Mouse (Mus musculus) CD4-positive, CD25-positive, alpha-beta regulatory T cell, adult 4 months (primary cell): ENCODE results near the gene Adprhl1. TPM values are rescaled to one million over a fixed set of nuclear protein-coding genes. Genes with fewer than 3 reads are reported as not detected.

Experiments used
- ATAC-seq: one replicate; pipeline ENCODE4 v1.8.0; 2017
- polyA plus RNA-seq, 2 experiments: library from polyadenylated mRNA; unstranded; fragments of 100-300 nt; shearing (Covaris generic); gene quantifications; one replicate each; pipeline ENCODE4 v1.2.1; 2017

The Adprhl1 gene
- polyA plus RNA-seq, 2 experiments from 2014 or later: 0.12 TPM; not detected in 1

- ATAC-seq: no peak
Measured at GRCm38 (mm10) chr8:13190235-13190634, 63.7 kb downstream of the Adprhl1 start.

GRCm38 (mm10) chr8:13188857-13189256, 65.1 kb downstream of the Adprhl1 start:
- no peak for ATAC-seq

- ATAC-seq: no peak
Measured at GRCm38 (mm10) chr8:13188052-13188555, 65.9 kb downstream of the Adprhl1 start.

- no peak for ATAC-seq
Measured at GRCm38 (mm10) chr8:13187638-13188037, 66.3 kb downstream of the Adprhl1 start.

GRCm38 (mm10) chr8:13187229-13187628, 66.7 kb downstream of the Adprhl1 start:
- no peak for ATAC-seq

GRCm38 (mm10) chr8:13186819-13187218, 67.1 kb downstream of the Adprhl1 start:
- ATAC-seq: no peak

- no peak for ATAC-seq
Measured at GRCm38 (mm10) chr8:13181691-13181976, 72.3 kb downstream of the Adprhl1 start.

- ATAC-seq: no peak
Measured at GRCm38 (mm10) chr8:13180911-13181690, 72.9 kb downstream of the Adprhl1 start.

- ATAC-seq: no peak
Measured at GRCm38 (mm10) chr8:13180408-13180807, 73.6 kb downstream of the Adprhl1 start.

- no peak for ATAC-seq
Measured at GRCm38 (mm10) chr8:13179948-13180347, 74.0 kb downstream of the Adprhl1 start.

GRCm38 (mm10) chr8:13179482-13179881, 74.5 kb downstream of the Adprhl1 start:
- no peak for ATAC-seq

GRCm38 (mm10) chr8:13178137-13178536, 75.8 kb downstream of the Adprhl1 start:
- no peak for ATAC-seq

- no peak for ATAC-seq
Measured at GRCm38 (mm10) chr8:13177173-13177852, 76.6 kb downstream of the Adprhl1 start.

GRCm38 (mm10) chr8:13175650-13176049, 78.3 kb downstream of the Adprhl1 start:
- ATAC-seq: no peak

GRCm38 (mm10) chr8:13174811-13175210, 79.2 kb downstream of the Adprhl1 start:
- no peak for ATAC-seq

- no peak for ATAC-seq
Measured at GRCm38 (mm10) chr8:13174305-13174704, 79.7 kb downstream of the Adprhl1 start.

Other genes starting within 250 kb of the Adprhl1 start
- not detected for gene F7, start 228.1 kb downstream of the Adprhl1 start, polyA plus RNA-seq
- gene F10, start 216.9 kb downstream of the Adprhl1 start, polyA plus RNA-seq: not detected
- gene Proz, start 193.2 kb downstream of the Adprhl1 start, polyA plus RNA-seq: 1 to 10 TPM; 1.9 to 2.9 TPM
- 10 to 100 TPM; 38.6 to 56.6 TPM for gene Pcid2, start 148.7 kb downstream of the Adprhl1 start, polyA plus RNA-seq
- gene Cul4a, start 148.5 kb downstream of the Adprhl1 start, polyA plus RNA-seq: 10 to 100 TPM; 20.3 to 20.5 TPM
- 10 to 100 TPM; 12.6 to 25.2 TPM for gene Lamp1, start 95.0 kb downstream of the Adprhl1 start, polyA plus RNA-seq
- gene Grtp1, start 53.5 kb downstream of the Adprhl1 start, polyA plus RNA-seq: 1 to 10 TPM; 2.8 to 3.2 TPM
- gene Dcun1d2, start 34.0 kb upstream of the Adprhl1 start, polyA plus RNA-seq: 10 to 100 TPM; 23.6 to 27.6 TPM
- 10 to 100 TPM; 26.8 to 32.8 TPM for gene Tmco3, start 34.0 kb upstream of the Adprhl1 start, polyA plus RNA-seq
- gene Tfdp1, start 84.6 kb upstream of the Adprhl1 start, polyA plus RNA-seq: 10 to 100 TPM; 31.5 to 46.6 TPM
- not detected for gene Atp4b, start 142.7 kb upstream of the Adprhl1 start, polyA plus RNA-seq
- not detected for gene Grk1, start 150.9 kb upstream of the Adprhl1 start, polyA plus RNA-seq
- not detected for gene Tmem255b, start 181.0 kb upstream of the Adprhl1 start, polyA plus RNA-seq
- gene Gas6, start 240.3 kb upstream of the Adprhl1 start, polyA plus RNA-seq: not detected